Mouse (Mus musculus) stomach, postnatal 0 days (tissue): ENCODE results near the gene Helt.
A peak's percentile ranks its signal among the peaks of the same experiment; 100 is the strongest.

Experiments used
- CTCF ChIP-seq: IDR thresholded peaks from 2 replicates; pipeline ENCODE4 v1.5.1; 2016; ENCODE audit warnings: antibody characterized with exemption, low read depth, mild to moderate bottlenecking, moderate library complexity
- EP300 ChIP-seq: optimal IDR thresholded peaks from 2 replicates; pipeline ENCODE3; 2016; ENCODE audit warnings: antibody characterized with exemption

DNA sequence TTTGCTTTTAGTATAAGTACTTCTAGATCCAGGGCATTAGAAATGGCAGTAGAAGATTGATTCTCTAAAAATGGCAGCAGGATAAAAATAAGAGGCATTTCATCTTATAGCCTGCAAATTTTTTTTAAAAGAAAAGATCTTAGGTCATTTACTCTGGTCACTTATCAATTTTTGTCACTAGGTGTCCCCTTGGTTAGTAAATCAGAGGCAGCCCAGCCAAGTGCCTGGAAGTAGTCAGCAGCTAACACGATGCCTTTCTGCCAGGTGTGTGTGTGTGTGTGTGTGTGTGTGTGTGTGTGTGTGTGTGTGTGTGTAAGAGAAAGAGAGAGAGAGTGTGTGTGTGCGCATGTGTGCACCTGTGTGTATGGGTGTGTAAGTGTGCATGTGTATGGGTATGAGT, 28.4 kb upstream of the Helt start:
- TF ChIP-seq CTCF (peak; percentile 48), EP300 (no peak)
